ENCODE assay signal across 7 mouse cellular contexts in the genomic region with DNA sequence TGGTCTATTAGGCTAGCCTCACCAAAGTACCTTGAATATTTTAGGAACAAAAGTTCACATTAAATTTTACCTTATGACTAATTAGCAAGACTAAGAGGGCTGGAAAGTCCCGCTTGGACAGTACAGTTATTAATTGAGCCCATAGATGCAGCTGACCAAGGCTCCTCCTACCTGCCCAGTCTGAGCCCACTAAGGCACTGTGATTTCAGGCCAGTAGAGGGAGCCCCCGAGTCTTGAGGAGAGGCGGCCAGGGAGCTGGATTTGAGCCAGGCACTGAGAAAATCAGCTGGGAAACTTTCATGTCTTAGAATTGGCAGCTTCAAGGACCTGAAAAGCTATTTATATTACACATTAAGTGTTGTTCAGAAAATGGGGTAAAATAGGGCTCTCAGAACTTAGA. TPM values are rescaled to one million over a fixed set of nuclear protein-coding genes. Genes with fewer than 3 reads are reported as not detected.
A peak's percentile ranks its signal among the peaks of the same experiment; 100 is the strongest.
DNase-seq lines count a peak whose midpoint lies in the region; ATAC-seq lines count a peak whose summit lies in the region.

No protein-coding gene starts in this region.

- DNase-seq in WW6 (ENCODE audit: low read depth, low spot score), result peak; percentile 26
- DNase-seq in cerebellum, adult 18-20 months, result peak; percentile 76 to 77
- peak; percentile 72 for DNase-seq in forelimb bud, embryonic 11.5 days (ENCODE audit: low read depth, low spot score)
- DNase-seq in induced T-regulatory cell, adult 2 months (ENCODE audit: low read depth), result peak; percentile 59
- DNase-seq in left cerebral cortex, postnatal 14 days (ENCODE audit: low spot score in 2 of 2), result peak; percentile 88 to 89
- peak; percentile 49 to 59 for DNase-seq in spleen, postnatal 36 days (ENCODE audit: low spot score in 2 of 2)

- ATAC-seq in monocyte, adult 5-6 weeks (replicated peaks; ENCODE audit: insufficient number of reproducible peaks, low FRiP score, low TSS enrichment, poor library complexity, severe bottlenecking), result peak; percentile 71; the same call in 1 of the 2 replicates

- intact Hi-C loops in left cerebral cortex, postnatal 14 days (cut with DNase I), result no loop called here

RNA-seq across cellular contexts. Expression of gene Mki67, which starts 52.4 kb away (rescaled TPM):
- total RNA-seq in left cerebral cortex, postnatal 14 days (2021), result 1 to 10 TPM; 2.3 to 2.4 TPM
- total RNA-seq in monocyte, adult 5-6 weeks (2017), result 2.9 to 12.3 TPM (median 3.7 TPM) in 3 replicates

Comparison
In these comparisons a context has a peak if more than half of its experiments do, and no peak if none do; other contexts are left out.
1. Peak in every context shown above with its lines: DNase-seq and ATAC-seq.
2. DNase-seq: peak in every context shown above with its lines; median percentile 88 in left cerebral cortex, postnatal 14 days; 76 in cerebellum, adult 18-20 months; 72 in forelimb bud, embryonic 11.5 days; 59 in induced T-regulatory cell, adult 2 months; 54 in spleen, postnatal 36 days; 26 in WW6.